Mouse (Mus musculus) C2C12 (cell line): ENCODE measurements around the gene Fkbp15.

ENCODE experiments used
- CEBPB ChIP-seq: IDR thresholded peaks from one replicate; pipeline ENCODE4 v1.6.1; 2011; ENCODE audit warnings: low read depth, mild to moderate bottlenecking, control low read depth, moderate library complexity
- CTCF ChIP-seq: IDR thresholded peaks from one replicate; pipeline ENCODE4 v1.5.1; 2011; ENCODE audit not compliant: control insufficient read depth, insufficient read depth, insufficient read length
- FOSL1 ChIP-seq: IDR thresholded peaks from one replicate; pipeline ENCODE4 v1.8.0; 2011; ENCODE audit warnings: mild to moderate bottlenecking, low read length; ENCODE audit not compliant: poor library complexity, insufficient read depth, severe bottlenecking
- MYOD1 ChIP-seq: IDR thresholded peaks from one replicate; pipeline ENCODE4 v1.6.1; 2011; ENCODE audit warnings: low read depth; ENCODE audit not compliant: control insufficient read depth, insufficient read length
- USF1 ChIP-seq: IDR thresholded peaks from one replicate; pipeline ENCODE4 v1.6.1; 2011; ENCODE audit warnings: low read depth, mild to moderate bottlenecking, control low read depth, moderate library complexity

- TF ChIP-seq FOSL1 (no peak), CTCF (no peak), USF1 (no peak), MYOD1 (no peak), CEBPB (no peak)
Observed at GRCm38 (mm10) chr4:62331977-62332376, 28.4 kb downstream of the Fkbp15 start.
